Mouse (Mus musculus): ENCODE data around the gene Lrrtm1.
A peak's percentile ranks its signal among the peaks of the same experiment; 100 is the strongest.

Lrrtm1 gene

DNA sequence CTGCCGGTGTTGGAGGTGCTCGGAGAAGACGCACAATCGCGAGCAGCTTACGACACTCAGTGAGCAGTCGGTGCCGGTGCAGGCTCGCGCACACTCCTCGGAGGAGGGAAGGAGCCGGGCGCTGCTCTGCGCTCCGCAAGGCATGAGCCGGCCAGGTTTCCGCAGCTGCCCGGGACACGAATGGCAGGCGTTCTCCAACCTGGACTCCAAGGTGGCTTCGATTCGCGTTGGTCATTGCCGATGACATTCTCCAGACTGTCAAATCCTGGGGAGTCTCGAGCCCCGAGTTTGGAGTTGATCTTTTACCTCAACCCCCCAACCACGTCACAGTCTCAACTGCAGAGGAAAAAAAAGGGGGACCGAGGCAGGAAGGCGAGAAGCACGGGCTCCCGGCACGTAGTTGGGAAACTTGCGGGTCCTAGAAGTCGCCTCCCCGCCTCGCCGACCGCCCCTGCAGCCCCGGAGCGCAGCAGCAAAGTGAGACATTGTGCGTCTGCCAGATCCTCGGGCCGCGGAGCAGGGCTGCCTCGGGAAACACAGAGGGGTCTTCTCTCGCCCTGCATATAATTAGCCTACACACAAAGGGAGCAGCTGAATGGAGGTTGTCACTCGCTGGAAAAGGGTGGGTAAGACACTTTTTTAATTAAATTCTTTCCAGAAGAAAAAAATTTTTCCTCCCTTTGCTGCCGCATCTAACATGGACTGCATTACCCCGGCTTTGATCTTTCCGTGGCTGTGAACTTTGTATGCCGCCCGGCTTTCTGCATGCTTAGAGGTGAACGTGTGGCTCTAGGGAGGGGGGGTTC, at the start of gene Lrrtm1:
Gene Lrrtm1 (plus strand): TSS at position 89 of the 806 bp plus-strand sequence.
- peak; percentile 79 for DNase-seq (ENCODE audit: low spot score)

DNA sequence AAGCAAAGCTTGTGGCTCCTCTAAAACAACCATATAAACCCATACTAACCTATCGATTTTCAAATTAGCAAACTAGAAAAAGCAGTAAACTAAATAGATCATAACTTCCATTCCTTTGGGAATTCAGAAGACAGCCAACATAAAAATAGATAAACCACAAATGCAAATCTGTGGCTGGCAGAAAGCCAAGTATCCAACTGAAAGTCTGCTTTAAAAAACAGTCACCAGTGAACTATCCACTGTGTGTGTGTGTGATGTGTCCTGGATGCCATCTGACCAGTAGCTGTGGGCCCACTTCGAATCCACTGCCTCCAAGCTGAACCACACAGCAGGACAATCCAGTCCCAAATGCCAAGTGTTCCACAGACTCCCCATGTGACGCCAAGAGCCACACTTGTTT, 45.8 kb upstream of the Lrrtm1 start:
- no peak for DNase-seq (ENCODE audit: low spot score)

DNA sequence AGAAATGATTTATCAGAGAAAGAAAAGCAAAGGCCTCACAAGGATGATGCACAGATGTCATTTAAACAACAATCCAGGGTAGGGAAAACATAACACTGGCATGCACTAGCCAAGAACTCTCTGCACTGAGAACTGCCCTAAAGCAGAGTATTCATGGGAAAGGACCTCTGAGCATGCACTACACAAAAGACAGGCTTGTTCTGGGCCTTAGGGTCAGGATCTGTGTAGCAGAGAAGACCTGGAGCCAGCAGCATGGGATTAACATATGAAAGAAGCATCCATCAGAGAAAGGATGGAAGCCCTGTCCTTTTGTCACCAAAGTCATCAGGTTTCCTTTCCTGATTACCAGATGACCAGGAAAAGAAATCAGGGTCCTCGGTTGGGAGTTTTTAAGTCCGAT, 43.1 kb upstream of the Lrrtm1 start:
- DNase-seq (ENCODE audit: low spot score) = no peak

DNA sequence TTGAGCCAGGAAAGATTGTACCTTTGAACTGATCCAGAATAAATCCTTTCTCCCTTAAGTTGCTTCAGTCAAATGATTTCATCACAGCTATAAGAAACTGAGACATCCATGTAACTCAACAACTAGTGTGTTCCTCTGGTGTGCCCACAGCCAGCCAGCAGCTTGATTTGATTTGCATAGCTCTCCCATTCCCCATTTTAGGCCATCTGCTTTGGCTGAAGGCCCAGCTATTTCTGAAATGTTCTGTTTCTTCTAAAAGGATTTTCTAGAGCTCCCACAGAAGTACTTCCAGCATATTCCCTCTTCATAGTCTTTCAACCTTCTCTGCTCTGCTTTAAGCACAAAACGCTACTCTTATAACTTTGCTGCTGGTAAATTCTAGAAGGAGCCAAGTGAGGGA, 33.3 kb upstream of the Lrrtm1 start:
- peak; percentile 72 for DNase-seq (ENCODE audit: low spot score)

DNA sequence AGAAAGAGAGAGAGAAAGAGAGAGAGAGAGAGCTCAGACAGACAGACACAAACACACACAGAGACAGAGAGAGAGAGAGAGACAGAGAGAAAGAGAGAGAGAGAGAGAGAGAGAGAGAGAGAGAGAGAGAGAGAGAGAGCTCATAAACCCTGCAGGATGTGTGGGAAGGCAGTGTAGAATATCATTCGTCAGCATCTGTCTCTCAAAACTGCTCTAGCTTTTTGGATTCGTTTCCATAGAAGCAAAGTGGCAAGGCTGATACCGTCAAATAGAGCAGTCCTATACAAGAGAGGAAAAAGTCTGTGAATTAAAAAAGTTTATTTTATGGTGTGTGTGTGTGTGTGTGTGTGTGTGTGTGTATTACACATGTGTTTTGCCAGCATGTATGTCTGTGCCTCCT, 32.6 kb upstream of the Lrrtm1 start:
- DNase-seq (ENCODE audit: low spot score) = no peak

DNA sequence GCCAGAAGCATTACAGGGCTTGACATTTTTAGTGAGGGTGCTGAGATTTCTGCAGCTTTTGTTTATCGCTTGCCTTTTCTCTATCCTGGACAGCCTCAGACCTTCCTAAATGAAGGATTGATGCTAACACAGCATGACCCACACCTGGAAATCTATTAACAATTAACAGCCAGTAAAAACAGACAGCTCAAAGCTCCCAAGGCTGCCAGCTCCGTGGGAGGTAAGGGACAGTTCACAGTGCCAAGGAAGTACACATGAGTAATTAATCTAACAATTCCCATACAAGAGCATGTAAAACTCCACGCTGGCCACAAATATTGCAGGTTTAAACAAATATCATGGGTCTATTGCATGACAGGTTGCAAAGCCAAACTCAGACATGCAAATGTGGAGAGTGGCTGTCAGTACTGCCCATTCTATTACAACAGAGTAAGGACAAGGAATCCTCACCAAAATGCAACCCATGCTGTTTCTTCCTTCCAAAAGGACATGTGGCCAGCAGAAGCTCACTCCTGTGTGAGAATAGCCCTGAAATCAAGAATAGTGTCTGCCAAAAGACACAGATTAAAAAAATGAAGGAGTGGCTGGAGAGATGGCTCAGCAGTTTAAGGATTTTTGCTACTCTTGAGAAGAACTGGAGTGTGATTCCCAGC, 28.6 kb upstream of the Lrrtm1 start:
- no peak for DNase-seq (ENCODE audit: low spot score)

DNA sequence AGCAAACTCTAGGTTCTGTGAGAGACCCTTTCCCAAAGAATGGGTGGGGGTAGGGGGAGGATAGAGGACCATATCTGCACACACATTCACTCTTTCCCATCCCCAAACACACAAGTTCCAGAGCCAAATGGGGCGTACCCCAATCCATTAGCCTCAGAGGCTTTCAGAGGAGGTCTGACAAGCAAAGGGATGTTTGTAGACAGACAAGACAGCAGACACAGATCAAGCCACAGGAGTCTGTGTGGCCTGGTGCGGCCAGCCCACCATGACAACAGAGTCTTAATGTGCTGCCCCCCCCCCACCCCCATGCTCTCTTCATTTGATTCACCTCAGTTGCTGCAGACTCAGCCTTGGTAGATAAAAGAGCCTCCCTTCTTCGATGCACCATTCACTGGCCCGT, 27.2 kb upstream of the Lrrtm1 start:
- DNase-seq (ENCODE audit: low spot score) = no peak

DNA sequence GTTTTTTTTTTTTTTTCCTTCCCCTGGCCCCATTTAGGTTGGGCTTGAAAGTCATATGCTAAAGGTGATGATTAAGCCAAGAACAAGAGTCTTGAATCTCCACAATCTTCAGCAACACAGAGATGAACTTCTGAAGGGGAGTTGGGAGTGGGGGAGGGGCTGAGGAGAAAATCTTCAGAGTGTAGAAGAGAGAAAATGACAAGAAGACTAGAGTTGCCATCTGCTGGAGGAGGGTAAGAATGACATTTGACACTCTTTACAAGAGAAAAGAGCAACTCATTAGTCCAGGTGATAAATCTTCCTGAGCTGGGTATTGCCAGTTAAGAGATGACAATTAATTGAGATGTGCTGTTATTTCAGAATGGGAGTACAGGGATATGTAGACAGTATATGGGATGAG, 23.6 kb upstream of the Lrrtm1 start:
- peak; percentile 39 for DNase-seq (ENCODE audit: low spot score)

DNA sequence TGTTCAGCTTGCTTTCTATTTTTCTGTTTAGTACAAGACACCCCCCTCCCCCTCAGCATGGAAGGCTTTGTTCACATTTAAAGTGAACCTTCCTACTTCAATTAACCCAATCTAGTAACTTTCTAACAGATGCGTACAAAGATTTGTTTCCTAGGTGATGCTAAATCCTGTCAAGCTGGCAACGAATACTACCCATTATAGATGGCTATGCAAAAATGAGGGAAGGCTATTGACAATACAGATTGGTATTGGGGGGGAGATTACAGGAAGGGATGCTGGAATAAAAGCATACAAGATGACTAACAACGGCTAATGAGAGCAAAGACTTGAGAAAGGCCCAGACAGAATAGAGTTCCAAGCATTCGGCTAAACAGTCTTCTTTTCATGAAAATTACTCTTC, 21.7 kb upstream of the Lrrtm1 start:
- no peak for DNase-seq (ENCODE audit: low spot score)

DNA sequence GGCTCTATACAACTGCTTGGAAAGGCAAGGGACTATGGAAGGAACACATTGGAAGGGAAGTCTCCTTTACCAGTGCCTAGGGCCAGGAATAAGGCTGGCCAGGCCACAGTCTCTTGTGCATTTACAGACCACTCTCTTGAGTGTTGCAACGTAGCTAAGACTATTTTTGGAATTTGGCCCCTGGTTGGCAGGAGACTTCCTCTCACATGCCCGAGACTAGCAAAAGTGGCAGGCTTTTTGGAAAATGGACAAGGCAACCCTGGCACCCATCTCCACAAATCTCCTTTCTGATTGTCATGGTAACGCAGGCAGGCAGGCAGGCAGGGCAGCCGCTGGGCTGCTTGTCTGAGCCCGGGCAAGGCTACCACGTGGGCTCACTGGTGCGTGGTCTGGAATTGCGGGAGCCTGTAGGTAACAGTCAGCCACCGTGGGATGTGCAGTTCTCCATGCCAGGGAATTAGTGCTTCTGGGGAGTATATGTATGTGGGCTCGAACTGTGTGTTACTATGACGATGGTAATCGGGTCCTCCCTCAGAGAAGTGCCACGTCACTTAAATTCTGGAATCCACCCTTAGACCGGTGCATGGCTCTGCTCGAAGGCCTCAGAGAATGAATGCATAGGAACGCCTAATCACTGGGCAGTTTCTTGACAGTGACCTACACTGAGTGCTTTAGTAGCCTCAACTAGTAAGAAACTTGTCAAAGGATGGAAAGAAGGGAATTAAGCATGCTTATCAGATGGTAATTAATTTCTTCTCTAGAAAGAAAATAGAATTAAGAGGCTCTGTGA, 19.4 kb upstream of the Lrrtm1 start:
- peak; percentile 62 for DNase-seq (ENCODE audit: low spot score)

DNA sequence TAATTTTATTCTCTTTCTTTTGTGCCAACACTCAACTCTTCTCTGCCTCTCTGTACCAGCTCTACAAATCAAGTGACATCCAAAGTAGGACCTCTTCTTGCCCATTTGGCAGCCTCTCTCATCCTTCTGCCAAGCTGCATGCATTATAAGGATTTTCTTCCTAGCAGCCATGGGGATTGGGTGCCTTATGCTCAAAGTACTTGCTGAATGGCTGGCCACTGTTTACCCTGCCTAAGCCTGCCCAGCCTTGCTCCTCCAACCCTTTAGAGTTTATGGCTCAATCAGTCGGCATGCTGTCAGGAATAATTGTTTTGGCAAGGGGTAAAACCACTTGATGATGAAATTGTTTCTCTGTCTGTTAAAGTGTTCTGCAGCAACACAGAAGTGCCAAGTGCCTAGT, 2.1 kb upstream of the Lrrtm1 start:
- no peak for DNase-seq (ENCODE audit: low spot score)

DNA sequence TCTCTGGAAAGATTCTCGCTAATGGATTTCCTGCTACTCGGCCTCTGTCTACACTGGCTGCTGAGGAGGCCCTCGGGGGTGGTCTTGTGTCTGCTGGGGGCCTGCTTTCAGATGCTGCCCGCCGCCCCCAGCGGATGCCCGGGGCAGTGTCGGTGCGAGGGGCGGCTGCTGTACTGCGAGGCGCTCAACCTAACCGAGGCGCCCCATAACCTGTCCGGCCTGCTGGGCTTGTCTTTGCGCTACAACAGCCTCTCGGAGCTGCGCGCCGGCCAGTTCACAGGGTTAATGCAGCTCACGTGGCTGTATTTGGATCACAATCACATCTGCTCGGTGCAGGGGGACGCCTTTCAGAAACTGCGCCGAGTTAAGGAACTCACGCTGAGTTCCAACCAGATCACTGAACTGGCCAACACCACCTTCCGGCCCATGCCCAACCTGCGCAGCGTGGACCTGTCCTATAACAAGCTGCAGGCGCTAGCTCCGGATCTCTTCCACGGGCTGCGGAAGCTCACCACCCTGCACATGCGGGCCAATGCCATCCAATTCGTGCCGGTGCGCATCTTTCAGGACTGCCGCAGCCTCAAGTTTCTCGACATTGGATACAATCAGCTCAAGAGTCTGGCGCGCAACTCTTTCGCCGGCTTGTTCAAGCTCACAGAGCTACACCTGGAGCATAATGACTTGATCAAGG, 1.2 kb downstream of the Lrrtm1 start:
- DNase-seq (ENCODE audit: low spot score) = peak; percentile 45

DNA sequence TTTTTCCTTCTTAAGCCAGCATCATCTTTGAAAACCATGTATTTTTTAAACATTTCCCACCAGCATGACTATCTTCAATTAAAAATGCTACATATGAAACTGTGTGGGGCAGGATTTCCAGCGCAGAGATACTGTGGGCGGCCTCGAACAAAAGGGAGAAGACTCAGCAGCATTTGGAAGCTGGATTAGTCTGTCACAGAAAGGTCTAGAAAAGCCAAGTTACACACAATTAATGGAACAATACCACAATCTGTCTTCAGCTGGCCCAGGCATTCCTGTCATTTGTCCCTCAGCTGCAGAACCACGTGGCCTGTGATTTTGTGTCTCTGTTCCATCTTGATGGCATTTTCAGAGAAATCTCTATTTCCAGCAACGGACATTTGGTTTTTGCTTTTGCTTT, 11.0 kb downstream of the Lrrtm1 start:
- peak; percentile 53 for DNase-seq (ENCODE audit: low spot score)

DNA sequence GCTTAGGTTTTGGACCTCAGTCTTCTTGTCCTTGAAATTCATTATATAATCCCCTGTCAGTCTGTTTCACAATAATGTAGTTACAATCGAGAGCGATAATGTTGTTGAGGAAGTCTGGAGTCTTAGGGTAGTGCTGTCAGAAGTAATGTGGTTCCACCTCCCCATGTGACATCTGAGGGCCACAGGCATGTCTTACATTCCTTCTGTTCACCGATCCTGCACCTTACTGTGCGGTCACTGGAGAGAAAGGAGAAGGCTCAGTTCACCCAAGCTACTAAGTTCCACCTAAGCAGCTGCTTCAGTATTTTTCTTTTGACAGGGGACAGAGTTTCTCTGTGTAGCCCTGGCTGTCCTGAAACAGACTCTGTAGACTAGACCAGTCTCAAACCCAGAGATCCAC, 13.9 kb downstream of the Lrrtm1 start:
- no peak for DNase-seq (ENCODE audit: low spot score)

DNA sequence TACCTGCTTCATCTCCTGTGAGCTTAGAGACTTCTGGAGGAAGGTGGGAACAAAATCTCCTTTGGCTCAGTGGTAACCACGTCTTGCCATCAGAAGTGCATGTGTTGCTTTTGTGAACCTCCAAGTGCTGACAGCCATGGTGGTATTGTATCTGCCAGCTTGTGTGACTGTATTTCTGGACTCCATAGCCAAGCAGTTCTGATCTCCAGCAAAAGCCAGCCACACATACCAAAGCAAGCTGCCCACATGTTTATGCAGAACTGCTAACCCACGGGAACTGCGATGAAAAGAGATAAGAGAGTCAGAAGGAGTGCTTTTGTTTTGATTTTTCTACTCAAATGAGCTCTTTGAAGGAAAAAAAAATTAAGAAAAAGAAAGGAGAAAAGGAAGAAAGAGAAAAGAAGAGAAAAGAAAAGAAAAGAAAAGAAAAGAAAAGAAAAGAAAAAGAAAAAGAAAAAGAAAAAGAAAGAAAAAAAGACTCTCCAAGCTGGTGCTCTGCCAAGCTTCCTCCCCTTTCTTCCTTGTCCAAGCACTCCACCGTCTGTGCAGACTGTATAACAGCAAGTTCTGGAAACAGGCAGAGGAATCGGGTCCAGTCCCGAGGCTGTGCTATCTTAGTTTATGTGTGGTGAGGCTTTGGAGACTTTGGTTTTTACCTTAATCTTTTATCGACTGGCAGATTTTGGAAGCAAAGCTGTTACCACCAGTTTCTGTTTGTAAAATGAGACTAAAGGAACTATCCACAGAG, 15.0 kb downstream of the Lrrtm1 start:
- no peak for DNase-seq (ENCODE audit: low spot score)

DNA sequence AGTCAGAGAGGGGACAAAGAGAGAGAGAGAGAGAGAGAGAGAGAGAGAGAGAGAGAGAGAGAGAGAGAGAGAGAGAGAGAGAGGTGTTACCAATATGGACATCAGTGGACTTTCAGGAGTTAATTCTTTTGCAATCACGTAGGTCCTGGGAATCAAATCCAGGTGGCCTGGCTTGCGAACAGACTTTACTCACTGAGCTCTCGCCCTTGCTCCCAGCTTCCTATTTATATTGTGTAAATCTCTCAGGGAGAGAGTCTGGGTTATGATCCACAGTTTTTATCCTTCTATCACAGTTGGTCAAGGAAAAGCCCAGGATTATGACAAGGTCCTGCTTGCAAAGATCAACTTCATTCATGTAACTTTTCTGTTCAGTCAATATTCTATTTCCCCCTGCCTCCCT, 22.7 kb downstream of the Lrrtm1 start:
- DNase-seq (ENCODE audit: low spot score) = no peak

DNA sequence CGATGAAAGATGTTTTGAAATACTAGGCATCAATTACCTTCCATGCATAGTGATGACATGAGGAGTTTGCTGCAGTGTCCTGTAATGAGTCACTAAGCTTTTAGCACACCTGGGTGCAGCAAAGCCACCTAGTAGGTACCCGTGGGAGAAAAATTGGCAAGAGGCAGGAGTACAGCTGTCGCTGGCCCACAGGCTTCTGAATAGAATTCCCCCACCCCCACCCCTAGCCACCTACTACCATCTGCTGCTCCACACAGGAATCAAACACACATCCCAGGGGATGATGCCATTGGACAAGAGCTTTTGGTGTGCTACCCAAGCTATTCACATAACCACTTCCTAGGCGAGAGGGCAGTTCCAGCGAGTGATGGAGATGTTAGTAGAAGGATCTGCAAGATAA, 36.3 kb downstream of the Lrrtm1 start:
- DNase-seq (ENCODE audit: low spot score) = peak; percentile 29

DNA sequence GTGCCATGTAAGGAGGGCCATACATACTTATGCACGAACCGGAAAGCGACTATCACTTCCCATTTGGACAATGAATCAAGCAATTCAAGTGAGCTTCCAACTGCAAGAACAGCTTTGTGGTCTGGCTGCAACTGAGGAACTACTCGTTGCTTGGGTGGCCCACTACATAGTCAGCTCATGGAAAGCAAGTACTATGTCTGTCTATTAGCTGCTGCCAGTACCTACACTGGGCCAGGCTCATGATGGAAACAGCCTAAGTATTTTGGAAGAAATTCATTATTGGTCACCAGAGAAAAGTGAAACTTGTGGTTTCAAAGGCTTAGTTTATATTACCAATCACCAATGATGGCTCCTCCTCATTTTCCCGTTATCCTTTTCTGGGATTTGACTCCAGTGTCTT, 43.8 kb downstream of the Lrrtm1 start:
- no peak for DNase-seq (ENCODE audit: low spot score)

DNA sequence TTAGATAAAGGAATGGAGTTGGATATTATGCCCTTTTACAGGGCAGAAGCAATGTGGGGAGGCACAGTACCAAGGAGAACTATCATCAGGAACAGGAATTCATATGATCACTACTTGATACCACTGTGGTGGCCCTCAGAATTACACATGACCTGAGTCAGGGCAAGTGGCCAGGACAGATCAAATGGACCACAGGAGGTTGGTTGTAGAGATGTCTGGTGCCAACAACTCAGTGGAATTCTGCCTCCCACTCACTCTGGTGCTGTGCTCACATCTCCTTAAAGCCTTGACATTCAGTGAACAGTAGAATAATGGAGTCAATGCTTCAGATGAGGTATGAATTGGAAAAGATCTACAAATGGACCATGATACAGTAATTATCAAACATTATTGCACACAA, 45.9 kb downstream of the Lrrtm1 start:
- DNase-seq (ENCODE audit: low spot score) = no peak

DNA sequence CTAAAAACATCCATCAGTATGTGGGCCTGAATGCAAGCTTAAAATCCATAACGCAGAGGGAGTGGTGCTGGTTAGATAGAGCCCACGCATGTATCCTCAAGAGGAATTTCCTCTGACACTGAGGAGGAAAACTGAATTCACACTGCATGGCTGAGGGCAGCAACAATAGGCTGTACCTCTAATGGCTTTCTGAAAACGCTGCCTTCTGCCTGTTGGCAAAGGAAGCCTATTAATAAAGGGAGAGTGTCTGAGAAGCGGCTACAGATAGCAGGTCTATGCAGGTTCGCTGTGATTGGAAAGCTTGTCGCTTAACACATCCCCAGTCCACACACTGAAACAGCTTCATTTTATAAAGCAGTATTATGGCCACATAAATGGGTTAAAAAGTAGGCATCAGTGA, 48.9 kb downstream of the Lrrtm1 start:
- no peak for DNase-seq (ENCODE audit: low spot score)

DNA sequence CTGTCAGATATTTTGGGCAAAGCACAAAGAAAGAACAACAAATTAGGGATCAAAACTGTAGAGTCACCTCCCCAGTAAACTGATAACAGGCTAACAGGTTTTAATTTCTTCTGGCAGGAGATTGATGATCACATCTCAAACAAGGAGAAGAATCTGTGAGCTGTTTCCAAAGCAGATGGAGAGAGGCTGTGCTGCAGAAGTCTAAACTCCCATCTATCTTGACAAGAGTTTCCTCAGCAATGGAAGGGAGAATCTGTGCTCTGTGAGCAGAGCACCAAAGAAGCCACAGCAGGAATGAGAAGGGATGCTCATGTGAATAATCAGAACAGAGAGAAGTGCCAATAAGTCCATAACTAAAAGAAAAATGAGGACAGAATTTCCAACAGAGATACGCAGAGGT, 58.8 kb downstream of the Lrrtm1 start:
- no peak for DNase-seq (ENCODE audit: low spot score)

DNA sequence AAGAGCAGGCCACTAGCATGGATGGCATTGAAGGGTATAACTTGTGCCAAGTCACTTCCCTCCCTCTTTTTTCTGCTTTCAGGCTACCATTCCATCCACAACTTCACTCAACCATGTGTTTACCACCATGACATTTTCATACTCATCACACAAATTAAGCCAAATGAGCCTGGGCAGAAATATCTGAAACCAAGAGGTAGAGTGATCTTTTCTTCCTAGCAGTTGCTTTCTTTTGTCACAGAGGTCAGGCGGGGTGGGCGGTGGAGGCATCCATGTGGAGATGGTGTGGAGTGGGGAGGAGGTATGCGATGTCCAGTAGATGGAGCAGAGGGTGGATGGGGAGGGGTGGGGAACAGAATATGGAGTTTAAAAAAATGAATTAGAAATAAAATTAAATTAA, 64.3 kb downstream of the Lrrtm1 start:
- DNase-seq (ENCODE audit: low spot score) = no peak

Measured in layer of hippocampus, adult 11-12 months (tissue).